Mouse (Mus musculus) embryonic stem cell, embryonic (primary cell): Measurements from ENCODE around the gene Gmds.

Experiments used
- CTCF ChIA-PET, 4 experiments: fragments of 300-600 bp in 2 of 4; fragments of 350-600 bp in 2 of 4; sonication (Branson Sonifier 250); formaldehyde crosslinking; loops; one replicate each; lab custom pipeline; 2022; ENCODE audit warnings: inconsistent platforms in 2 of 4; lab: Charles Lee
- POLR2A ChIA-PET, 4 experiments: fragments of 300-600 bp in 2 of 4; fragments of 350-600 bp in 2 of 4; sonication (Branson Sonifier 250); formaldehyde crosslinking; loops; one replicate each; lab custom pipeline; 2022; ENCODE audit warnings: antibody characterized with exemption in 4 of 4, inconsistent platforms in 1 of 4; lab: Charles Lee

The Gmds gene

GRCm38 (mm10) chr13:31801703-31802305 is 536.7 kb downstream of the Gmds start:
- ChIA-PET POLR2A (interaction anchor here in 2 of 4 experiments (0.7 to 1.0 kb wide), 3 partner anchors 22 to 615 kb away, joined by 4 to 9 read pairs (median 5); no protein-coding TSS in a partner anchor), CTCF (interaction anchor here (0.5 to 1.2 kb wide), 10 partner anchors 9 to 1000 kb away, joined by 3 to 5 read pairs (median 3); partner anchors contain the start of gene Wrnip1 (in 1 of the 4))

- CTCF ChIA-PET, result interaction anchor here (0.6 to 1.2 kb wide), 13 partner anchors 8 to 1001 kb away, joined by 3 to 5 read pairs (median 3); partner anchors contain the start of gene Wrnip1 (in 1 of the 4)
- POLR2A ChIA-PET, result interaction anchor here in 2 of 4 experiments (0.6 to 1.0 kb wide), 5 partner anchors 23 to 1230 kb away, joined by 3 to 9 read pairs (median 4); no protein-coding TSS in a partner anchor
These were observed 537.7 kb downstream of the Gmds start for GRCm38 (mm10) chr13:31800581-31801576.

GRCm38 (mm10) chr13:31798075-31798474 is 540.5 kb downstream of the Gmds start:
- CTCF ChIA-PET, result no interaction called here

GRCm38 (mm10) chr13:31797346-31797745 is 541.2 kb downstream of the Gmds start:
- CTCF ChIA-PET, result interaction anchor here in 2 of 4 experiments (0.6 kb wide), 3 partner anchors 51 to 884 kb away, joined by 3 read pairs; no protein-coding TSS in a partner anchor
- POLR2A ChIA-PET, result no interaction called here

More at GRCm38 (mm10) chr13:31798075-31798474, 540.5 kb downstream of the Gmds start:
- POLR2A ChIA-PET, result interaction anchor here in 1 of 4 experiments (0.6 kb wide), 1 partner anchor 10 kb away, joined by 3 read pairs; no protein-coding TSS in a partner anchor

GRCm38 (mm10) chr13:31793163-31793562 is 545.4 kb downstream of the Gmds start:
- POLR2A ChIA-PET, result no interaction called here
- CTCF ChIA-PET, result interaction anchor here (0.6 to 1.4 kb wide), 11 partner anchors 14 to 888 kb away, joined by 3 to 6 read pairs (median 3); no protein-coding TSS in a partner anchor

- POLR2A ChIA-PET, result no interaction called here
- CTCF ChIA-PET, result interaction anchor here (0.6 to 1.4 kb wide), 29 partner anchors 9 to 1007 kb away, joined by 3 to 6 read pairs (median 3); partner anchors contain the start of gene Gmds (in 1 of the 4)
These were observed 545.9 kb downstream of the Gmds start for GRCm38 (mm10) chr13:31792480-31793132.

GRCm38 (mm10) chr13:31784757-31785156 is 553.8 kb downstream of the Gmds start:
- POLR2A ChIA-PET, result no interaction called here
- CTCF ChIA-PET, result no interaction called here

GRCm38 (mm10) chr13:31782063-31782462 is 556.5 kb downstream of the Gmds start:
- POLR2A ChIA-PET, result no interaction called here
- CTCF ChIA-PET, result interaction anchor here in 1 of 4 experiments (1.8 kb wide), 1 partner anchor 10 kb away, joined by 5 read pairs; no protein-coding TSS in a partner anchor

GRCm38 (mm10) chr13:31780299-31780698 is 558.2 kb downstream of the Gmds start:
- ChIA-PET POLR2A (interaction anchor here in 1 of 4 experiments (1.4 kb wide), 1 partner anchor 16 kb away, joined by 3 read pairs; no protein-coding TSS in a partner anchor), CTCF (no interaction called here)

- ChIA-PET CTCF (interaction anchor here in 2 of 4 experiments (0.5 to 1.6 kb wide), 3 partner anchors 13 to 522 kb away, joined by 3 to 4 read pairs (median 4); no protein-coding TSS in a partner anchor), POLR2A (interaction anchor here in 1 of 4 experiments (1.4 kb wide), 1 partner anchor 15 kb away, joined by 3 read pairs; no protein-coding TSS in a partner anchor)
These were observed 559.1 kb downstream of the Gmds start for GRCm38 (mm10) chr13:31779281-31779981.

- POLR2A ChIA-PET, result interaction anchor here in 3 of 4 experiments (0.6 to 0.7 kb wide), 3 partner anchors 10 to 564 kb away, joined by 3 read pairs; no protein-coding TSS in a partner anchor
- CTCF ChIA-PET, result no interaction called here
These were observed 562.8 kb downstream of the Gmds start for GRCm38 (mm10) chr13:31775762-31776161.

- POLR2A ChIA-PET, result no interaction called here
- CTCF ChIA-PET, result no interaction called here
These were observed 565.7 kb downstream of the Gmds start for GRCm38 (mm10) chr13:31772882-31773281.
